Mouse (Mus musculus) stomach, embryonic 16.5 days (tissue): ENCODE results near the gene Ecpas. TPM values are rescaled to one million over a fixed set of nuclear protein-coding genes. Genes with fewer than 3 reads are reported as not detected.

Experiments used
- ATAC-seq: fragments of 200-750 bp; cut with Nextera tagmentation; 2 replicates; pipeline ENCODE4 v1.8.0; 2017; ENCODE audit warnings: moderate number of reproducible peaks, moderate TSS enrichment; ENCODE audit not compliant: insufficient read depth, low FRiP score
- H3K27ac ChIP-seq: fragments of 300-500 bp; sonication (generic); 2 replicates; pipeline ENCODE4 v1.5.1; 2014; ENCODE audit warnings: low read length
- H3K27me3 ChIP-seq: fragments of 300-500 bp; sonication (generic); 2 replicates; pipeline ENCODE4 v1.6.1; 2014; ENCODE audit warnings: low read length, control low read depth, mixed read lengths; ENCODE audit not compliant: control insufficient read depth, insufficient read depth
- H3K36me3 ChIP-seq: fragments of 300-500 bp; sonication (generic); 2 replicates; pipeline ENCODE4 v1.6.1; 2014; ENCODE audit warnings: low read length; ENCODE audit not compliant: control insufficient read depth, insufficient read depth
- H3K4me1 ChIP-seq: fragments of 300-500 bp; sonication (generic); 2 replicates; pipeline ENCODE4 v1.6.1; 2014; ENCODE audit warnings: low read length, control low read depth, mixed read lengths; ENCODE audit not compliant: control insufficient read depth, insufficient read depth
- H3K4me2 ChIP-seq: fragments of 300-500 bp; sonication (generic); 2 replicates; pipeline ENCODE4 v1.6.1; 2014; ENCODE audit warnings: low read depth, low read length, mixed read lengths
- H3K4me3 ChIP-seq: fragments of 300-500 bp; sonication (generic); replicated peaks from 2 replicates; pipeline ENCODE4 v1.5.1; 2014; ENCODE audit warnings: mild to moderate bottlenecking, low read length
- H3K9ac ChIP-seq: fragments of 300-500 bp; sonication (generic); 2 replicates; pipeline ENCODE4 v1.6.1; 2014; ENCODE audit warnings: low read length
- H3K9me3 ChIP-seq: fragments of 300-500 bp; sonication (generic); replicated peaks from 2 replicates; pipeline ENCODE4 v1.6.1; 2016; ENCODE audit warnings: low read length, control low read depth; ENCODE audit not compliant: control insufficient read depth
- WGBS: fragments of 180-500 bp; shearing (Covaris S2); extraction: QIAGEN DNeasy Blood & Tissue Kit; methylation state at CpG from one replicate; pipeline ENCODE4 v1.1.7; 2014; 5-methylcytosine and 5-hydroxymethylcytosine counted together
- polyA plus RNA-seq: library from polyadenylated mRNA; unstranded; fragments of >200 nt; fragmentation: Nextera tagmentation; extraction: Ambion mirVana; gene quantifications from 2 replicates; pipeline ENCODE4 v1.2.1, GENCODE M21; 2015

The Ecpas gene
- polyA plus RNA-seq, 1 experiment from 2014 or later: 30.4 TPM

DNA sequence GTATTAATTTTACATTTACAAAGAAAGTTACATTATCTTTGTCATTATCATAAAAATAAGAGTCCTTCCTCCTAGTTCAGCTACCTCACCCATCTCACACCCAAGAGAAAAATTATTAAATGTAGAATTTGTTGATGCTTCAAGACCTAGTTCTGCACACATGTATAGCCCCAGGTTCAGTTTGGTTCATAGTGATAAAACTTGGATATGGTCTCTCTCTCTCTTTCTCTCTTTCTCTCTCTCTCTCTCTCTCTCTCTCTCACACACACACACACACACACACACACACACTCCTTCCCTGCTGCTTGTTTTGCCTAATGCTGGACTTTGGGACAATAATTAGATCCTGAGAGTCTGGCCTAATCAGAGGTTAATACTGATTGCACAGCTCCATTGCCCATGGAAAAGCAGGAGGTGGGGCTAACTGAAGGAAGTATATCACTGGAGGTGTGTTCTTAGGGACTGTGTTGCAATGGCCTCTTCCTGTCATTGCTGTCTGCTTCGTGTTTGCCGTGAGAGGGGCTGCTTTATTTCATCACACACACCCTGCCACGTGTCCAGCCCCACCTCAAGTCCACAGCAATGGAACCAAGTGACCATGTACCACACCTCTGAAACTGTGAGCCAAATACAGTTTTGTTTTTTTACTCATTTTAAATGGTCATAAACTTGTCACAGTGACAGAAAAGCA, 932 bp upstream of the Ecpas start:
- Histone ChIP-seq H3K9ac (no peak overlapping the region), H3K27me3 (no peaks in the 10 kb centered on the region), H3K4me1 (peaks cover 10% of the 10 kb centered on the region), H3K4me2 (peak overlapping the region; percentile 77; the same call in 1 of the 2 replicates), H3K9me3 (no peaks in the 10 kb centered on the region), H3K4me3 (no peak overlapping the region), H3K27ac (no peak overlapping the region), H3K36me3 (no peaks in the 10 kb centered on the region)
- 0 out of 2 replicates have a peak, but pooled peaks have one; percentile 9 for ATAC-seq
- WGBS: 27% methylated on average over 3 of the region's 3 CpGs

DNA sequence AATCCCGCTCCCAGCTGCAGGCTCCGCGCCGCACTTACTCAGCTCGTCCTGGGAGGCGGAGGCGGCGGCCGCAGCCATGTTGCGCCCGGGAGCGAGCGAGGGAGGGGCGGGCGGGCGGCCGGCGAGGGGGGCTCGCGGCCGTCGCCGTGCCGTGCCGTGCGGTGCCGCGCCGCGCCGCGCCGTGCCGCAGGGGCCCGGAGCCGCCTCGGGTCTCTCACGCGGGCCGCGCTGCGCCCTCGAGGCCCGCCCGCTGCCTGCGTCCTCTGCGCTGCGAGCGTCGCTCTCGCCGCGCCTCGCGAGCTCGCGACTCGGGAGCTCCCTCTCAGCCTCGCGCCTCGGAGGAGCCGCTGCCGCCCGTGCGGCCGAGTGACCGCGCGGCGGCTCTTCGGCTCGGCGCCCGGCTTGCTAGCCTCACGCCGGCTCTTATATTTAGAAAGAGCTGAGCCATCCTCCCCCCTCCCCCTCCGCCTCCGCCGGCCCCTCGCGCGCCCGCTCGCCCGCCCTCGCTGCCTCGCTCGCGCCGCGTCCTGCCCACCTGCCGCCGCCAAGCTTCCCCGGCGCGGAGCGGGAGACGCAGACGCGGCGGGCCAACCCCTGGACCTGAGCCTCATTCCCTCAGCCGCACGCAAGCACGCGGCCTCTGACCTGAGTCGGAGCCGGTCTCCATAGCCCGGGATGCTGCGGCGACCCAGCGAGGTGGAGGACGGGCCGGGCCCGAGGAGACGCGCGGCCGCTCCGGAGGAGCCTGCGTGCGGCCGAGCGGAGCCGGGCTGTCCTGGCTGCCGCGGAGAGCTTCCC, 519 bp downstream of the Ecpas start:
- peak overlapping the region; percentile 86 for H3K4me3 ChIP-seq
- H3K27me3 ChIP-seq: no peaks in the 10 kb centered on the region
- H3K4me1 ChIP-seq: peaks cover 10% of the 10 kb centered on the region
- H3K4me2 ChIP-seq: peak overlapping the region; percentile 77
- H3K9me3 ChIP-seq: no peaks in the 10 kb centered on the region
- ATAC-seq: peak; percentile 77
- no peaks in the 10 kb centered on the region for H3K36me3 ChIP-seq
- peak overlapping the region; percentile 99 for H3K9ac ChIP-seq
- H3K27ac ChIP-seq: peak overlapping the region; percentile 98
- WGBS: under 1% methylated on average over 100 of the region's 126 CpGs

DNA sequence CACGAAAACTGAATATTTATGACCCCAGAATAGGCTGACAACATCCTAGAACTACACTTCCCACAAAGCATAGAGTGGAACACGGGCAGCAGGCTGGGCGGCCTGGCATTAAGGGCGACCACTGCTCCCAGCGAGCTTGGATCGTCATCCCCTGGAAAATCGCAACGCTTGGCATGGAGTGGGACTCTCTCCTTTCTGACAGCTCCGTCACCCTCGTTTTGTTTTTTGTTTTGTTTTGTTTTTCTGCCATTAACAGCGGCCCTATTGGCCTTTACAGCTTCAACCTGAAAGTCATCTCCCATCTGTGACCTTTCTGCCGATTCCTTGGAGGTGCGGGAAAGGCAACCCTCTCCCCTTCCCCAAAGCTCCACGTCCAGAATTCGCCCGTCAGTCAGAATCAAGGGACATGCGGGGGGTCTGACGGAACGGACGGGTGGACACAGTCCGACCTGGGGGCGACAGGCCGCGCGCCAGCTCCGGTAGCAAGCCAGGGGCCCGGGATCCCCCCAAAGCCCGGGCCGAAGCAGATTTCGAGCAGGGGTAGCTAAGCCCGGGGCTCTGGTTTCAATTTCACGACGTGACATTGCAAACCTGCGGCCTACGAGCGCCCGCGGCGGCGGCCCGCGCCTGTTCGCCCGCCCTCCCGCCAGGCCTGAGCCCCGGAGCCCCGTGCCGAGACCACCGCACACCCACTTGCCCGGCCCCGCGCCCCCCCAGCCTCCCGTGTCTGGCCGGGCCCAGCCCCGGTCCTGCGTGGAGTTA, 1.3 kb downstream of the Ecpas start:
- H3K4me1 ChIP-seq: peaks cover 10% of the 10 kb centered on the region
- H3K9me3 ChIP-seq: no peaks in the 10 kb centered on the region
- peak overlapping the region; percentile 98 for H3K27ac ChIP-seq
- peak overlapping the region; percentile 99 for H3K9ac ChIP-seq
- H3K36me3 ChIP-seq: no peaks in the 10 kb centered on the region
- ATAC-seq: peak; percentile 51
- H3K4me2 ChIP-seq: peak overlapping the region; percentile 77
- WGBS: under 1% methylated on average over 56 of the region's 56 CpGs
- peak overlapping the region; percentile 86 for H3K4me3 ChIP-seq
- no peaks in the 10 kb centered on the region for H3K27me3 ChIP-seq

DNA sequence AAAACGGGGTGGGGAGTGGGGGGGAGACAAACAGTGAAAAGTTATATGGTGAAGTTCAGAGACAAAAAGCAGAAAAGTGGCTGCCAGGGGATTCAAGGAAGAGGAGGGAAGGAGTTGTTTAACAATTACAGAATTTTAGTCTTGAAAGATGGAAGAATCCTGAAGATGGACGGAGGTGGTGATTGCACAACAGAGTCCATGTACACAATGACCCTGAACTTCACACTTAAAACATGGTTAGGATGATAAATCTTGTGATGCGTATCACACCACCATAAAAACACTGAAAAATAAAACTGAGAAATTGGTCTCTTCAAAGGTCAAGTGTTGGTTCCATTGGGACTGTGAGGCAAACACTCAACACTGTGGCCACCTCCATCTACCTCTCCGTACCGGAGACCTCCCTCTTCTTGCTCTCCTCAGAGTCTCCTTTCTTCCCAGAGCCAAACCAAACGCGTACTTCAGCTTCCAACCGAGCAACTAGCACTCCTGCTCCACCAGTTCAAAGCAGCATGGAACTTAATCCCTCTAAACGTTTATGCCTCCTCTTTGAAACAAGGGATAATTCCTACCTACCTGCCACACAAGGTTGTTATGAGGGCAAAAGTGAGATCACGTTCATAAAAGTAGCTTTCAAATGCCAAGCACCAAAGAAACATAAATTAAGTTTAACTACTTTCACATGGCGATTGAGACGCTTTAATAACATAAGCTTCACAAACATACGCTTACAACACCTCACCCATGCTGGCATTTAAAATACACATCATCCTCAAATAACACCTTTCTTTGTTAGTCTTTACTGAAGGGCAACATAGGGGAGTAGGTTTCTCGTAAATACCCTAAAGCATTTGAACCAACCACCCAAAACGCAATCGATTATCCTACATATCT, 2.1 kb downstream of the Ecpas start:
- Histone ChIP-seq H3K4me1 (peaks cover 10% of the 10 kb centered on the region), H3K4me2 (peak overlapping the region; percentile 77), H3K27me3 (no peaks in the 10 kb centered on the region), H3K4me3 (peak overlapping the region; percentile 86), H3K36me3 (no peaks in the 10 kb centered on the region), H3K9ac (peak overlapping the region; percentile 99), H3K27ac (no peak overlapping the region), H3K9me3 (no peaks in the 10 kb centered on the region)
- 36% methylated on average over 16 of the region's 16 CpGs for WGBS
- no peak for ATAC-seq

DNA sequence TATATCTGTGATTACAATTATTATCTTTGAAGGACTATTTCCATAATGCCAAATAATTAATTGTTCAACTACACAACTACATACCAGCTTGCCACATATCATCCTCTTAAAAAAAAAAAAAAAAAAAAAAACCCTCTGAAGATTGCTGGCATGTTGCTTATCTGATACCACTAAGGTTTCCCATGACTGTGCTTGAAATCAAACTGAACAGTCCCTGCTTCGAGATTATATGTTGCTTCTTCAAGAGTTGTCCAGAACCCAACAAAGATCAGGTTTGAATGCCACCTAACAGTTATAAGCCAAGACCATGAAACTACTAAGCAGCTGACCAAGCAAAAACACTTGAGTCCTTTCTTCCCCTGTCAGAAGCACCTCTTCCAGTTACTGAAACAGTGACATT, 5.1 kb downstream of the Ecpas start:
- Histone ChIP-seq H3K4me3 (no peak overlapping the region), H3K4me1 (peaks cover 9% of the 10 kb centered on the region), H3K27me3 (no peaks in the 10 kb centered on the region), H3K27ac (no peak overlapping the region), H3K9ac (no peak overlapping the region), H3K36me3 (no peaks in the 10 kb centered on the region), H3K9me3 (no peaks in the 10 kb centered on the region), H3K4me2 (no peak overlapping the region)
- 74% methylated on average over 1 of the region's 1 CpGs for WGBS
- no peak for ATAC-seq

DNA sequence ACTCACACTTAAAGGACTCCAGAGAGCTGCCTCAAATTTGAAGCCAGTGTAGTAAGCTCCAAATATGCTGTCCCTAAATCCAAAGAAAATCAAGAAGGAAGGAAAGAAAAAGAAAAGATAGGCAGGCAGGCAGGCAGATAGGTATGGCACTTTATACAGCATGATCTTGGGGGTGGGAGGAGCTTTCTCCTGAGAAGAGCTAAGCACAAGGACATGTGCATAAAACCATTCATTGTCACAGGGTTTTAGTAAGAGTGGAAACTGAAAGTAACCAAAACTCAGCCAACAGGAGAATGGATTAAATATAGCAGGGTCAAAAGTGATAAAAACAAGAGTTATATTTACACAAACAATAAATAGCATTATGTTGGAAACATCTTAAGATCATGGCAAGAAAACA, 14.2 kb downstream of the Ecpas start:
- H3K27ac ChIP-seq: no peak overlapping the region
- H3K27me3 ChIP-seq: no peaks in the 10 kb centered on the region
- no peaks in the 10 kb centered on the region for H3K36me3 ChIP-seq
- H3K9me3 ChIP-seq: no peaks in the 10 kb centered on the region
- 0 out of 2 replicates have a peak, but pooled peaks cover 5% of the 10 kb centered on the region for H3K4me1 ChIP-seq
- ATAC-seq: no peak
- H3K4me2 ChIP-seq: no peak overlapping the region
- H3K4me3 ChIP-seq: no peak overlapping the region
- H3K9ac ChIP-seq: no peak overlapping the region

DNA sequence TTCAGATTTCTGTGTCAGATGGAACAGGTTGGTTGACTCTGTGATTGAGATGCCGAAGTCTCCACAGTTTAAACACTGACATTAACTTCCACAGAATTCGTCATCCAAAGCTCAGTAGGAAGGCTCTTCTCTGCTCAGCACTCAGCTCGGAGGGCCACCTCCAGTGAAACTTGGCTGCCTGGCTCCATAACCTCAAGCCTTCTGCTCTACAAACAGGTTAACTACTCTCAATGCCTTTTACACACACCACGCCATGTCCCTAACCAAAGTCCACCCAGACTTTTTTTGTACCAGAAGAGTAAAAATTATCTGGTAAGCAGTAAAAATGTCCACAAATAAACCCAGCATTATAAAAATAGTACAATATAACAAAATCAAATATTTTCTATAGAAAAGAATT, 15.1 kb downstream of the Ecpas start:
- Histone ChIP-seq H3K27ac (no peak overlapping the region), H3K4me1 (0 out of 2 replicates have a peak, but pooled peaks cover 5% of the 10 kb centered on the region), H3K9ac (no peak overlapping the region), H3K9me3 (no peaks in the 10 kb centered on the region), H3K4me3 (no peak overlapping the region), H3K36me3 (no peaks in the 10 kb centered on the region), H3K27me3 (no peaks in the 10 kb centered on the region), H3K4me2 (no peak overlapping the region)
- 61% methylated on average over 4 of the region's 4 CpGs for WGBS
- no peak for ATAC-seq

DNA sequence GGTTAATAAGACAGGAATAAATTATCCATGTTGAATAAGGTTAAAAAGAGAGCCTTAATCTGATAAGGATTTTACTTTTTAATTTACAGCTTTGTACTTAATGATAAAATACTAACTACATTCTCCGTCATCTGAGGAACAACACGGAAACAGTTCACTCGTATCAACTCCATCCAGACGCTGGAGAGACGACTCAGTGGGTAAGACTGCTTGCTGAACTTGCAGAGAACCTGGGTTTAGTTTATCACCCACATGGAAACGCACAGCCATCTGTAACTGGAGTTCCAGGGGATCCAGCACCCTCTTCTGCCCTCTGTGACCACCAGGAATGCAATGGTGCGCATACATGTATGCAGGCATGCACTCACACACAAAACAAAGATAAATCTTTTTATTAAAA, 18.1 kb downstream of the Ecpas start:
- Histone ChIP-seq H3K9ac (no peak overlapping the region), H3K4me1 (0 out of 2 replicates have a peak, but pooled peaks cover 5% of the 10 kb centered on the region), H3K4me2 (no peak overlapping the region), H3K4me3 (no peak overlapping the region), H3K9me3 (no peaks in the 10 kb centered on the region), H3K27me3 (no peaks in the 10 kb centered on the region), H3K27ac (no peak overlapping the region), H3K36me3 (no peaks in the 10 kb centered on the region)
- WGBS: 86% methylated on average over 7 of the region's 7 CpGs
- no peak for ATAC-seq
